Mouse (Mus musculus): ENCODE data around the gene Cblb. TPM values are rescaled to one million over a fixed set of nuclear protein-coding genes. Genes with fewer than 3 reads are reported as not detected.

The Cblb gene
- polyA plus RNA-seq, 1 experiment: 6.8 TPM

GRCm38 (mm10) chr16:52200107-52200506 is 169.1 kb downstream of the Cblb start:
- H3K79me2 ChIP-seq (ENCODE audit: control insufficient read depth, insufficient read depth): peaks cover 4% of the 10 kb centered on the region
- TF ChIP-seq FOSL1 (IDR thresholded peaks at IDR 0.05; ENCODE audit: insufficient read depth, low read length, poor library complexity, severe bottlenecking) (no peak), CEBPB (IDR thresholded peaks at IDR 0.05; ENCODE audit: low read depth) (no peak), MYOD1 (IDR thresholded peaks at IDR 0.05; ENCODE audit: control insufficient read depth, insufficient read length, low read depth) (no peak), MYOG (IDR thresholded peaks at IDR 0.05; ENCODE audit: control insufficient read depth, extremely low read depth, insufficient read length) (no peak), CTCF (IDR thresholded peaks at IDR 0.05; ENCODE audit: control insufficient read depth, insufficient read depth, insufficient read length) (no peak), MAX (IDR thresholded peaks at IDR 0.05) (no peak), USF1 (IDR thresholded peaks at IDR 0.05; ENCODE audit: low read depth) (no peak)
- peaks cover 3% of the 10 kb centered on the region for H3K79me3 ChIP-seq (ENCODE audit: low read depth)
- H3K4me3 ChIP-seq (ENCODE audit: insufficient read depth, poor library complexity, severe bottlenecking): no peak overlapping the region
- H3K36me3 ChIP-seq (ENCODE audit: control insufficient read depth, insufficient read depth): peaks cover 36% of the 10 kb centered on the region
- H3K27me3 ChIP-seq (ENCODE audit: control insufficient read depth, insufficient read depth, insufficient read length): no peaks in the 10 kb centered on the region
- H3ac ChIP-seq (ENCODE audit: control insufficient read depth, insufficient read length, low read depth): no peak overlapping the region

GRCm38 (mm10) chr16:52210844-52211606 is 180.0 kb downstream of the Cblb start:
- Histone ChIP-seq H3K27me3 (ENCODE audit: control insufficient read depth, insufficient read depth, insufficient read length) (no peaks in the 10 kb centered on the region), H3K36me3 (ENCODE audit: control insufficient read depth, insufficient read depth) (no peaks in the 10 kb centered on the region), H3ac (ENCODE audit: control insufficient read depth, insufficient read length, low read depth) (no peak overlapping the region), H3K79me3 (ENCODE audit: low read depth) (no peaks in the 10 kb centered on the region), H3K4me3 (ENCODE audit: insufficient read depth, poor library complexity, severe bottlenecking) (no peak overlapping the region), H3K79me2 (ENCODE audit: control insufficient read depth, insufficient read depth) (no peaks in the 10 kb centered on the region)
- TF ChIP-seq FOSL1 (IDR thresholded peaks at IDR 0.05; ENCODE audit: insufficient read depth, low read length, poor library complexity, severe bottlenecking): no peak
- no peak for TF ChIP-seq MYOD1 (IDR thresholded peaks at IDR 0.05; ENCODE audit: control insufficient read depth, insufficient read length, low read depth)
- TF ChIP-seq CTCF (IDR thresholded peaks at IDR 0.05; ENCODE audit: control insufficient read depth, insufficient read depth, insufficient read length): no peak
- no peak for TF ChIP-seq USF1 (IDR thresholded peaks at IDR 0.05; ENCODE audit: low read depth)
- TF ChIP-seq MYOG (IDR thresholded peaks at IDR 0.05; ENCODE audit: control insufficient read depth, extremely low read depth, insufficient read length): no peak
- no peak for TF ChIP-seq CEBPB (IDR thresholded peaks at IDR 0.05; ENCODE audit: low read depth)
- no peak for TF ChIP-seq MAX (IDR thresholded peaks at IDR 0.05)

- no peak overlapping the region for H3K4me3 ChIP-seq (ENCODE audit: insufficient read depth, poor library complexity, severe bottlenecking)
These were observed 188.0 kb downstream of the Cblb start for GRCm38 (mm10) chr16:52219069-52219468.

GRCm38 (mm10) chr16:52222896-52223295 is 191.9 kb downstream of the Cblb start:
- H3ac ChIP-seq (ENCODE audit: control insufficient read depth, insufficient read length, low read depth): no peak overlapping the region
- H3K79me2 ChIP-seq (ENCODE audit: control insufficient read depth, insufficient read depth): no peaks in the 10 kb centered on the region
- no peaks in the 10 kb centered on the region for H3K36me3 ChIP-seq (ENCODE audit: control insufficient read depth, insufficient read depth)
- TF ChIP-seq CEBPB (IDR thresholded peaks at IDR 0.05; ENCODE audit: low read depth) (no peak), USF1 (IDR thresholded peaks at IDR 0.05; ENCODE audit: low read depth) (no peak), MYOD1 (IDR thresholded peaks at IDR 0.05; ENCODE audit: control insufficient read depth, insufficient read length, low read depth) (no peak), MAX (IDR thresholded peaks at IDR 0.05) (no peak), FOSL1 (IDR thresholded peaks at IDR 0.05; ENCODE audit: insufficient read depth, low read length, poor library complexity, severe bottlenecking) (no peak), MYOG (IDR thresholded peaks at IDR 0.05; ENCODE audit: control insufficient read depth, extremely low read depth, insufficient read length) (no peak), CTCF (IDR thresholded peaks at IDR 0.05; ENCODE audit: control insufficient read depth, insufficient read depth, insufficient read length) (no peak)
- no peaks in the 10 kb centered on the region for H3K79me3 ChIP-seq (ENCODE audit: low read depth)
- no peaks in the 10 kb centered on the region for H3K27me3 ChIP-seq (ENCODE audit: control insufficient read depth, insufficient read depth, insufficient read length)
- no peak overlapping the region for H3K4me3 ChIP-seq (ENCODE audit: insufficient read depth, poor library complexity, severe bottlenecking)

More at GRCm38 (mm10) chr16:52219069-52219468, 188.0 kb downstream of the Cblb start:
- TF ChIP-seq USF1 (IDR thresholded peaks at IDR 0.05; ENCODE audit: low read depth): no peak
- TF ChIP-seq FOSL1 (IDR thresholded peaks at IDR 0.05; ENCODE audit: insufficient read depth, low read length, poor library complexity, severe bottlenecking): no peak
- peak; percentile 60 for TF ChIP-seq CTCF (IDR thresholded peaks at IDR 0.05; ENCODE audit: control insufficient read depth, insufficient read depth, insufficient read length)
- Histone ChIP-seq H3ac (ENCODE audit: control insufficient read depth, insufficient read length, low read depth) (no peak overlapping the region), H3K79me3 (ENCODE audit: low read depth) (no peaks in the 10 kb centered on the region), H3K79me2 (ENCODE audit: control insufficient read depth, insufficient read depth) (no peaks in the 10 kb centered on the region), H3K27me3 (ENCODE audit: control insufficient read depth, insufficient read depth, insufficient read length) (no peaks in the 10 kb centered on the region), H3K36me3 (ENCODE audit: control insufficient read depth, insufficient read depth) (no peaks in the 10 kb centered on the region)

- no peaks in the 10 kb centered on the region for H3K79me3 ChIP-seq (ENCODE audit: low read depth)
- H3K27me3 ChIP-seq (ENCODE audit: control insufficient read depth, insufficient read depth, insufficient read length): no peaks in the 10 kb centered on the region
- no peaks in the 10 kb centered on the region for H3K36me3 ChIP-seq (ENCODE audit: control insufficient read depth, insufficient read depth)
- H3ac ChIP-seq (ENCODE audit: control insufficient read depth, insufficient read length, low read depth): no peak overlapping the region
- H3K4me3 ChIP-seq (ENCODE audit: insufficient read depth, poor library complexity, severe bottlenecking): no peak overlapping the region
- TF ChIP-seq FOSL1 (IDR thresholded peaks at IDR 0.05; ENCODE audit: insufficient read depth, low read length, poor library complexity, severe bottlenecking): no peak
- TF ChIP-seq MAX (IDR thresholded peaks at IDR 0.05): no peak
- TF ChIP-seq MYOG (IDR thresholded peaks at IDR 0.05; ENCODE audit: control insufficient read depth, extremely low read depth, insufficient read length): no peak
- no peaks in the 10 kb centered on the region for H3K79me2 ChIP-seq (ENCODE audit: control insufficient read depth, insufficient read depth)
These were observed 198.4 kb downstream of the Cblb start for GRCm38 (mm10) chr16:52229446-52229845.

GRCm38 (mm10) chr16:52229930-52230329 is 198.9 kb downstream of the Cblb start:
- Histone ChIP-seq H3K27me3 (ENCODE audit: control insufficient read depth, insufficient read depth, insufficient read length) (no peaks in the 10 kb centered on the region), H3K36me3 (ENCODE audit: control insufficient read depth, insufficient read depth) (no peaks in the 10 kb centered on the region), H3K79me2 (ENCODE audit: control insufficient read depth, insufficient read depth) (no peaks in the 10 kb centered on the region), H3ac (ENCODE audit: control insufficient read depth, insufficient read length, low read depth) (no peak overlapping the region), H3K4me3 (ENCODE audit: insufficient read depth, poor library complexity, severe bottlenecking) (no peak overlapping the region), H3K79me3 (ENCODE audit: low read depth) (no peaks in the 10 kb centered on the region)
- TF ChIP-seq FOSL1 (IDR thresholded peaks at IDR 0.05; ENCODE audit: insufficient read depth, low read length, poor library complexity, severe bottlenecking): no peak
- TF ChIP-seq MAX (IDR thresholded peaks at IDR 0.05): no peak
- no peak for TF ChIP-seq CEBPB (IDR thresholded peaks at IDR 0.05; ENCODE audit: low read depth)
- TF ChIP-seq USF1 (IDR thresholded peaks at IDR 0.05; ENCODE audit: low read depth): no peak
- TF ChIP-seq MYOD1 (IDR thresholded peaks at IDR 0.05; ENCODE audit: control insufficient read depth, insufficient read length, low read depth): no peak
